Mouse (Mus musculus) kidney, postnatal 10 days (tissue): Measurements from ENCODE around the gene Atg14.

Experiments used
- DNase-seq: peaks from one replicate; pipeline ENCODE4 v3.0.0; 2021; ENCODE audit warnings: mixed read lengths

Atg14 gene

DNA sequence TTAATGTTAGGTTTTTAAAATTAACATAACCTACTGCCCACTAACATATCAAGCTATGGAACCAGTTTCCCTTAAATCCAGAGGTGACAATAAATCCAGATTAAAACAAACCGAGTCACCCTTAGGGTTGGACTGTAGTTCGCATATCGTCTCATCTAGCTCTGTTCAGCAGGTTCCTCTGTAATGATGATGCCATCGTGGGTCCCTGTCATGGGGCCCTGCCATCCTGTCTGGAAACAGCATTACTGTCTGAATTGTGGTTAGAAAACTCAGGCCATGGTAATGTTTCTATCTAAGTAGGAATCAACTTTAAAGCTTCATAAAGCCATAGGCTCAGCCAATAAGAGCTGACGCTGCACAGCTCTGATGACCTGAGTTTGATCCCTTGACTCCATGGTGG lies 71.8 kb downstream of the Atg14 start:
- no peak for DNase-seq

GRCm38 (mm10) chr14:47497166-47497565 lies 73.3 kb downstream of the Atg14 start:
- no peak for DNase-seq

DNA sequence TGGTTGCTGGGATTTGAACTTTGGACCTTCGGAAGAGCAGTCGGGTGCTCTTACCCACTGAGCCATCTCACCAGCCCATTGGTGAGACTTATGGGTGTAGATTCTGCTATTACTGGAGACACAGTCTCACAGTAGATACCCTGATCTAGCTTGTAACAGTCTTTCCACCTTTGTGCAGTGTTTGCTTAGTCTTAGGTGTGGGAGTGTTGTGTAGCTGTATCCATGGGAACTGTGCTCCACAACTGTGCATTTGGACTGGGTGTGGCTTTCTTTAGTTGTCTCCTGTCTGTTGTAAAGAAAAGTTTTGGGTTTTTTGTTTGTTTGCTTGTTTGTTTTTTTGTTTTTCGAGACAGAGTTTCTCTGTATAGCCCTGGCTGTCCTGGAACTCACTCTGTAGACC lies 74.5 kb downstream of the Atg14 start:
- no peak for DNase-seq

DNA sequence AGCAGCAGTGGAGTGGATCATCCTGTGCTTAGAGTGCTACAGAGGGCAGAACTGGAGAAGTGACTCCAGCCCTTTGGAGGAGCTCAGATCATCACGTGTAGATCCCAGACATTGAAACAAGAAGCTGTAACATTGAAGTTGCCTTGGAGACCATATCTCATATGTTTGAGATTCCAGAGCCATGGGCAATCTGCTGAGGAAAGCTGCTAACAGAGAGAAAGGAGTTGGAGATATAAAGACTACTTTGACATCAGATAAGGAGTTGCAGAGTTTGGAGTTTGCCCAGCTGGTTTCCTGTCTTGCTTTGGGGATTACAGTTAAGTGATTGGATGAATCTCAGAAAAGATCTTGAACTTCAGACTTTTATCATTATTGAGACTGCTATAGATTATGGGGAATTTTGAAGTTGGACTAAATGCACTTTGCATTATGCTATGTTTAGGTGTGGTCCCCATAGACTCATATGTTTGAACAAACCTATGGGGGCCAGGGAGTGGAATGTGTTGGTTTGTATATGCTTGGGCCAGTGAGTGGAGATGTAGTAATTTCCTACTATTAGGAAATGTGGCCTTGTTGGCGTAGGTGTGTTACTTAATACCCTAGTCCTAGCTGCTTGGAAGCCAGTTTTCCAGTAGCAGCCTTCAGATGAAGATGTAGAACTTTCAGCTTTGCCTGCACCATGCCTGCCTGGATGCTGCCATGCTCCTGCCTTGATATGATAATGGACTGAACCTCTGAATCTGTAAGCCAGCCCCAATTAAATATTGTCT lies 76.7 kb downstream of the Atg14 start:
- DNase-seq = no peak
